Mouse (Mus musculus): ENCODE measurements around the gene Tmem237.

Gene Tmem237

GRCm38 (mm10) chr1:59101020-59101419 is 19.2 kb downstream of the Tmem237 start:
- DNase-seq (ENCODE audit: low spot score): no peak

- DNase-seq (ENCODE audit: low spot score): no peak
These were observed 25.5 kb downstream of the Tmem237 start, which contains the start of gene C2cd6 for GRCm38 (mm10) chr1:59094705-59095104. Gene C2cd6 (minus strand): TSS chr1:59094900.

- no peak for DNase-seq (ENCODE audit: low spot score)
These were observed 49.3 kb downstream of the Tmem237 start for GRCm38 (mm10) chr1:59070867-59071266.

- no peak for DNase-seq (ENCODE audit: low spot score)
These were observed 52.2 kb downstream of the Tmem237 start for GRCm38 (mm10) chr1:59067976-59068375.

GRCm38 (mm10) chr1:59063697-59064096 is 56.5 kb downstream of the Tmem237 start:
- no peak for DNase-seq (ENCODE audit: low spot score)

GRCm38 (mm10) chr1:59056955-59057354 is 63.3 kb downstream of the Tmem237 start:
- no peak for DNase-seq (ENCODE audit: low spot score)

GRCm38 (mm10) chr1:59051306-59051705 is 68.9 kb downstream of the Tmem237 start:
- no peak for DNase-seq (ENCODE audit: low spot score)

All from layer of hippocampus, adult 9-10 months (tissue).